Mouse (Mus musculus) forebrain, embryonic 14.5 days (tissue): ENCODE data around the gene Gps1. TPM values are rescaled to one million over a fixed set of nuclear protein-coding genes. Genes with fewer than 3 reads are reported as not detected.

Experiments
- ATAC-seq: fragments of 200-750 bp; cut with Nextera tagmentation; 2 replicates; pipeline ENCODE4 v1.8.0; 2017; ENCODE audit warnings: mild to moderate bottlenecking, moderate library complexity
- DNase-seq: peaks from one replicate; pipeline ENCODE4 v3.0.0-alpha.2; 2015; ENCODE audit warnings: low spot score
- H3K27ac ChIP-seq: fragments of 300-500 bp; sonication (generic); 2 replicates; pipeline ENCODE4 v1.5.1; 2014; ENCODE audit warnings: low read depth, mild to moderate bottlenecking, control low read depth, low read length, moderate library complexity
- H3K27me3 ChIP-seq: fragments of 300-500 bp; sonication (generic); replicated peaks from 2 replicates; pipeline ENCODE4 v1.6.1; 2014; ENCODE audit warnings: low read length, control low read depth, mixed read lengths; ENCODE audit not compliant: control insufficient read depth, insufficient read depth
- H3K36me3 ChIP-seq: fragments of 300-500 bp; sonication (generic); 2 replicates; pipeline ENCODE4 v1.6.1; 2014; ENCODE audit warnings: low read length, control low read depth; ENCODE audit not compliant: control insufficient read depth, insufficient read depth
- H3K4me1 ChIP-seq: fragments of 300-500 bp; sonication (generic); 2 replicates; pipeline ENCODE4 v1.6.1; 2014; ENCODE audit warnings: antibody characterized with exemption, low read length, control low read depth; ENCODE audit not compliant: control insufficient read depth, insufficient read depth
- H3K4me2 ChIP-seq: fragments of 300-500 bp; sonication (generic); 2 replicates; pipeline ENCODE4 v1.6.1; 2014; ENCODE audit warnings: mild to moderate bottlenecking, control low read depth, low read length
- H3K4me3 ChIP-seq: fragments of 300-500 bp; sonication (generic); 2 replicates; pipeline ENCODE4 v1.5.1; 2014; ENCODE audit warnings: low read depth, low read length, control low read depth
- H3K9ac ChIP-seq: fragments of 300-500 bp; sonication (generic); 2 replicates; pipeline ENCODE4 v1.6.1; 2014; ENCODE audit warnings: mild to moderate bottlenecking, low read length, control low read depth, moderate library complexity
- H3K9me3 ChIP-seq: fragments of 300-500 bp; sonication (generic); replicated peaks from 2 replicates; pipeline ENCODE4 v1.6.1; 2016; ENCODE audit warnings: low read length, control low read depth, mixed read lengths; ENCODE audit not compliant: control insufficient read depth
- WGBS: fragments of 180-500 bp; shearing (Covaris S2); extraction: QIAGEN DNeasy Blood & Tissue Kit; methylation state at CpG from one replicate; pipeline ENCODE4 v1.1.7; 2014; 5-methylcytosine and 5-hydroxymethylcytosine counted together
- polyA plus RNA-seq: library from polyadenylated mRNA; unstranded; fragments of >200 nt; fragmentation: Nextera tagmentation; extraction: Ambion mirVana; gene quantifications from 2 replicates; pipeline ENCODE4 v1.2.1, GENCODE M21; 2014

The Gps1 gene
- polyA plus RNA-seq, 1 experiment from 2014 or later: 348 TPM

DNA sequence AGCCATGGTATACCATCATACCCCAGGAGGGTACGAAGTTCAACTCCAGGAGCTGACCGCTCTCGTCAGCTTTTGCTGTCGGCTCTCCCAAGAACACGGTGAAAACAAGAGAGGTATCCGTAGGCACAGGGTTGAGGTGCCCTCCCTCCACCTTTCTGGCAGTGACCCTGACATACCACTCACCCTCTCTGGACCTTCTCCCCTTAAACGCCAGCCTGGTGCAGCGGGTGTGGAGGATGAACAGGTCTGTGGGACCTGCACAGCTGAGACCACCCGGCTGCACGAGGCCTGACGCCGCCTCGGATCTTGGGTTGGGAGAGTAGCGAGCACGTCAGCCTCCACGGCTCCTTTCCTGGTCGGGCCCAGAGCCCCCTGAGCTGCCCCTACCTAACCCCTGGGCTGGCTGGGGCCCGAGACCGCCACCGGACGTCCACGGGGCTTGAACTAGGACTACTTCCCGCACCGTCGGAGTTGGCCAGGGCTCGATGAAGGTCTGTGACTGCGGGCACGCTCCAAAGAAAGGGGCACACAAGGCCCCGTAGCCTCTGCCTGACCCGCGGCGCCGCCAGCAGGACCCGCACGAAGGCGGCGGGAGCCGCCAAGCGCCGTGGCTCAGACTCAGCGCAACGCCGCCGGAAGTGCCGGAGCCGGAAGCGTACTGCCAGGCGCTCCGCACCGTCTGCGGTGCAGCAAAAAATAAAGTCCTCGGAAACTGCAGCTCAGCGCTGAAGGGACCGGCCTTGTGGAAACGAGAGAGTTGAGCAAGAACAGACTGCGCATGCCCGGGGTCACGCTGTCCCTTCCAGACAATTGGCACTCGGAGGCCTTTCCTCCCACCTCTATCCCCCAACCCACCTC is 11.9 kb downstream of the Gps1 start, which contains the start of gene Dus1l:
Gene Dus1l (minus strand): TSS at position 648 of the 858 bp plus-strand sequence.
- peak; percentile 98 for DNase-seq
- Histone ChIP-seq H3K36me3 (peaks cover 32% of the 10 kb centered on the region), H3K4me2 (peak within 1 kb of the TSS; percentile 99), H3K9me3 (no peaks in the 10 kb centered on the region), H3K4me1 (peaks cover 8% of the 10 kb centered on the region), H3K27me3 (no peaks in the 10 kb centered on the region), H3K27ac (peak within 1 kb of the TSS; percentile 79), H3K9ac (peak within 1 kb of the TSS; percentile 96), H3K4me3 (peak within 1 kb of the TSS; percentile 97)
- ATAC-seq: peak; percentile 92
- WGBS: 2% methylated on average over 59 of the region's 59 CpGs

DNA sequence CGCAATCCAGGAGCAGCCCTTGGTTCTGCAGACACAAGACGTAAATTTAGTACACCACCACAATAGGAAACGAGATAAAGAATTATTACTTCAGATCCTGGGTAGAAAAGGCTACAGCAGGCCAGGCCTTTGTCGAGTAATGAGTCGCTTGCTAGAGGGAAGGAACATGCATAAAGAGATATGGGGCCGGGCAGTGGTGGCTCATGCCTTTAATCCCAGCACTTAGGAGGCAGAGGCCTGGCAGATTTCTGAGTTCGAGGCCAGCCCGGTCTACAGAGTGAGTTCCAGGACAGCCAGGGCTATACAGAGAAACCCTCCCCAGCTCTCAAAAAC is 12.5 kb downstream of the Gps1 start:
- Histone ChIP-seq H3K4me2 (peak overlapping the region; percentile 99), H3K4me3 (peak overlapping the region; percentile 97; the same call in 1 of the 2 replicates), H3K36me3 (peaks cover 26% of the 10 kb centered on the region), H3K9me3 (no peaks in the 10 kb centered on the region), H3K4me1 (peaks cover 8% of the 10 kb centered on the region), H3K27me3 (no peaks in the 10 kb centered on the region), H3K27ac (peak overlapping the region; percentile 79), H3K9ac (peak overlapping the region; percentile 54; the same call in 1 of the 2 replicates)
- 34% methylated on average over 8 of the region's 8 CpGs for WGBS
- no peak for DNase-seq
- ATAC-seq: peak; percentile 37; the same call in 1 of the 2 replicates

DNA sequence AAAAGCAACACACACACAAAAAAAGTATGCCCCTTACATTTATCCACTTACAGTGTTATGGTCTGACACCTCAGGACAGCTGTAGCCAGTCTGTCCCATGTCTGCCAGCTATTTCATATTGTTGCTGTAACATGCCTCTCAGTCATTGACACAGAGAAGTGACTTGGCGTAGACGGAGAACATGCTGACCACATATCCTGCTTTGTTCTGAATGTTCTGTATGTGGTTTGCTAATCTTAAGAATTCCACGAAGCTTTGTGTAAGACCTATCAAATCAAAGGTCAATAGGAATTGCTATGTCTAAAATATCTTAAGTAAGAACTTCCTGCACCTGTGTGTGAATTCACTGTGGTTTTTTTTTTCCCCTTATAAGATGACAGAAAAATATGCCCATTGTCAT is 14.2 kb downstream of the Gps1 start:
- Histone ChIP-seq H3K4me2 (no peak overlapping the region), H3K9ac (no peak overlapping the region), H3K4me3 (no peak overlapping the region), H3K27me3 (no peaks in the 10 kb centered on the region), H3K27ac (no peak overlapping the region), H3K36me3 (peaks cover 10% of the 10 kb centered on the region; the same call in 1 of the 2 replicates), H3K4me1 (peaks cover 8% of the 10 kb centered on the region), H3K9me3 (no peaks in the 10 kb centered on the region)
- WGBS: 91% methylated on average over 3 of the region's 3 CpGs
- ATAC-seq (no peak), DNase-seq (no peak)

DNA sequence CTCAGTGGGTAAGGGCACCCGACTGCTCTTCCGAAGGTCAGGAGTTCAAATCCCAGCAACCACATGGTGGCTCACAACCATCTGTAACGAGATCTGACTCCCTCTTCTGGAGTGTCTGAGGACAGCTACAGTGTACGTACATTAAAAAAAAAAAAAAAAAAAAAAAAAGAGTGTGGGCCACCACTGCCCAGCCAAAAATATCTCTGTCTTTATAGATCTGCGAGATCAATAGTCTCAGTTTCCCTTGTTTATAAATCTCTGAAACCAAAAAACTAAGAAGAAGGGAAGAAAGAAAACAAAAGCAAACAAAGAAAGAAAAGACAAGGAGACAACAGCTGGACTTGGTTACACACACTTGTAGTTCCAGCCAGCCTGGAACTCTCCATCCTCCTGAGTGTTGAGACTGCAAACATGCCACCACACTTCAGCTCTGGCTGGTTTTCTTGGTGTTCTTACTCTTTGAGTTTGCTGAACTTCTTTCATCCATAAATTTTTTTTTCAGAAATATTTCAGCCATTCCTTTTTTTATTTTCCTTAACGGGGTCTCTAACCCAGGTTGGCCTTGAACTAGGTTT is 15.3 kb downstream of the Gps1 start:
- Histone ChIP-seq H3K4me3 (no peak overlapping the region), H3K9ac (no peak overlapping the region), H3K36me3 (0 out of 2 replicates have a peak, but pooled peaks cover 1% of the 10 kb centered on the region), H3K4me1 (peaks cover 8% of the 10 kb centered on the region), H3K9me3 (no peaks in the 10 kb centered on the region), H3K27ac (no peak overlapping the region), H3K4me2 (0 out of 2 replicates have a peak overlapping the region, but pooled peaks have one; percentile 24), H3K27me3 (no peaks in the 10 kb centered on the region)
- ATAC-seq: no peak
- DNase-seq: no peak
- 75% methylated on average over 5 of the region's 6 CpGs for WGBS

DNA sequence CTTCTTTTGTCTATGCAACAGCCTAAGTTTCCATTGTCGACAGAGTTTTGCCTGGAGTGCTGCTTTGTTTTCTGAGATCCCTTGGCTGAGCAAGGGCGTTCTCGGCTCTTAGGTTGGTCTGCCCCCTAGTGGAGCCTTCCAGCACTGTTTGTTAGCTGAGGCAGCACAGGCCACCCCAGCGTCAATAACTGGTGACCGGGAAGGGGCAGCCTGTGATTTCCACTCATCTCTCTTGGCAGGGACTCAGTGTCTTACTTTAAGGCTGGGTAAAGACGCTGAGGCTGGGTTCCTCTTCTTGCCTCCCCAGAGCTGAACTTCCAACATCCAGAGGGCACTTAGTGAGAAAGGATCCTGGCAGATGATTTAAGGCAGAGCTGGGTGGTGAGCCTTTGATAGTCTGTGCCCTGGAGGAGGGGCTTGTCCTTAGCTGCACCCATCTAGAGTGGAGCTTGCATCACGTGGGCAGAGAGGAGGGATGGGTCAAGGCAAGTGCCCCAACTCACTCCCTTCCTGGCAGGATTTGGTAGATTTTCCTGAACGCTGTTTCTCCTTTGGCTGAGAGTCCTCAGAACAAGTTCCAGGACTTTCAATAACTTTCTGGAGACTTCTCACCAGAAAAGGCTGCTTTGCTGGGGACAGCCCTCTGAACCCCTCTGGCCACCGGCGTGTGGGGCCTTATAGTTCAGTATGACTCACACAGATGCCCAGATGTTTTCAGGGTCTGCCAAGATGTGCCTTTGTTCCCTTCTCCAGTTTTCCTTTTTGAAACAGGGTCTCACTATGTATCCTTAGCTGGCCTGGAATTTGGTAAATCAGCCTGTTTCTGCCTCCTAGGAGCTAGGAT is 16.2 kb downstream of the Gps1 start:
- Histone ChIP-seq H3K27ac (no peak overlapping the region), H3K9me3 (no peaks in the 10 kb centered on the region), H3K4me3 (no peak overlapping the region), H3K36me3 (peaks cover under 1% of the 10 kb centered on the region; the same call in 1 of the 2 replicates), H3K27me3 (no peaks in the 10 kb centered on the region), H3K4me1 (peaks cover 6% of the 10 kb centered on the region), H3K4me2 (0 out of 2 replicates have a peak overlapping the region, but pooled peaks have one; percentile 24), H3K9ac (peak overlapping the region; percentile 18; the same call in 1 of the 2 replicates)
- DNase-seq: peak; percentile 90
- ATAC-seq: peak; percentile 59
- WGBS: 12% methylated on average over 10 of the region's 10 CpGs

DNA sequence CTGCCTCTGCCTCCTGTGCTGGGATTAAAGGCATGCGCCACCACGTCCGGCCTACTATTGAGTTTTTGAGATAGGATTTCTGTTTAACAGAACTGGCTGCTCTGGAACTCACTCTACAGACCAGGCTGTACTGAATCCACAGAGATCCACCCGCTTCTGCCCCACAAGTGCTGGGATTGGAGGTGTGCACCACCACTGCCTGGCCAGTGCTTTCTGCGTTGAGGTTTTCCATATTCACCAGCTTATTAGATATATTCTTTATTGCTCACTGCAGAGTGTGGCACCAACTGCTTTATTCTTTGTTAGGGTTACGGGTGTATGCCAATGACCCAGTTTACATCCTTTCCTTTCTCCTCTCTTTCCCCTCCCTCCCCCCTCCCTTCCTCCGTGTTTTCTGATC is 20.2 kb downstream of the Gps1 start:
- no peak overlapping the region for H3K9ac ChIP-seq
- H3K9me3 ChIP-seq: no peaks in the 10 kb centered on the region
- H3K4me2 ChIP-seq: no peak overlapping the region
- H3K27me3 ChIP-seq: no peaks in the 10 kb centered on the region
- H3K4me1 ChIP-seq: no peaks in the 10 kb centered on the region
- ATAC-seq (no peak), DNase-seq (no peak)
- no peak overlapping the region for H3K4me3 ChIP-seq
- H3K27ac ChIP-seq: no peak overlapping the region
- 84% methylated on average over 7 of the region's 7 CpGs for WGBS
- peaks cover 41% of the 10 kb centered on the region for H3K36me3 ChIP-seq

DNA sequence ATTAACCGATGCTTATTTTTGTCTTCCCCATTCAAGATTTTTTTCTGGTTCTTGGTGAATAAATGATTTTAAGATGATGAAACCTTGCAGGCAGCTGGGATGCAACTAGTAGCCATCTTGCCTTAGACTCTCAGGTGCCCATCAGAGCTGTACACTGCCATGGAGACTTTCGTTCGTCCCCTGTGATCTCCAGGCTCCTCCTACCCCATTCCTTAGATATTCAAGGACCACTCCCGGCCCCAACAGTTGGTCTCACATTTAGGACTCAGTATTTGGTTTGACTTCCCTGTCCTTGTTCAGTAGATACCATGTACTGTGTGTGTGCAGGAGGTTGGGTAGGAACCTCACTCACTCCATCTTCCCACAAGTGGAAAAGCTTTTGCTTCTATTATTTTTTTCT is 20.7 kb downstream of the Gps1 start:
- Histone ChIP-seq H3K4me2 (no peak overlapping the region), H3K27me3 (no peaks in the 10 kb centered on the region), H3K36me3 (peaks cover 46% of the 10 kb centered on the region), H3K27ac (no peak overlapping the region), H3K4me1 (no peaks in the 10 kb centered on the region), H3K4me3 (no peak overlapping the region), H3K9me3 (no peaks in the 10 kb centered on the region), H3K9ac (no peak overlapping the region)
- ATAC-seq (no peak), DNase-seq (no peak)
- WGBS: 74% methylated on average over 4 of the region's 4 CpGs

DNA sequence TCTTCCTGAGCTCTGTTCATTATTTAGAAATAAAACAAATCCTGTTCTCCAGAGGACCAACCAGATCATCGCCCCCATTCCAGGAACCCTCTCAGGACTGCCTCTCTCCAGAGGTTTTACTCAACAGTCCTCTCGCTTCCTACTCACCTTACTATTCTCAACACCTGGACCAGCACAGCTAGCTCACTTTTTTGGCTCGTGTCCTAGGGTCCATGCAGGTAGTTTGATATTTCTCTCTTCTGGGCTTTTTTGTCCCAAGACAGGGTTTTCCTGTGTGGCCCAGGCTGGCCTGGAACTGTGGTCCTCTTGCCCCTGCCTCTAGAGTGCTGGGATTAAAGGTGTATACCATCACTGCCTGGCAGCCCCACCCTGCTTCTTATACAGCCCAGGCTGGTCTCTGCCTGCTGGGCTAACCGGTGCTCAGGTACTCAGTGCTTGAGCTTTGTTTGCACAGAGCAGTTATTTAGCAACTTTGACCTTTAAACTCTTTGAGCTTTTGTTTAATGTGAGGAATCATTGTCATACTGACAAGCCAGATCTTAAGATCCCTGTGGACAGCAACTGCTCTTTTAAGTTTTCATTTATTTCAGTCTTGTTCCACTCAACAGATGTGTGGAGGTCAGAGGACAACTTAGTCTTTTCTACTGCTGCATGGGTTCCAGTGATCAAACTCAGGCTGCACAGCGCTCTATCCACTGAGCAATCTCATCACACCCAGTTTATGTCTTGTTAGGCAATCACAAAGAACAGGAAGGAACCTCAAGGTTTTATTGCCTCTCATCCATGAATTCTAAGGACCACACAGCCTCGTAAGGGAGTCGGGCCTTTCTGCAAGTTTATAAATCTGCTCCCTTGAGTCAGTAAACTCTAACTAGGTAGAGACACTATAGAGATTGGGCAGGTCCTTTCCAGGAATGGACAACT is 21.6 kb downstream of the Gps1 start:
- Histone ChIP-seq H3K4me2 (no peak overlapping the region), H3K9ac (no peak overlapping the region), H3K9me3 (no peaks in the 10 kb centered on the region), H3K4me1 (no peaks in the 10 kb centered on the region), H3K27ac (no peak overlapping the region), H3K4me3 (no peak overlapping the region), H3K27me3 (no peaks in the 10 kb centered on the region), H3K36me3 (peaks cover 54% of the 10 kb centered on the region)
- no peak for DNase-seq
- ATAC-seq: no peak
- 89% methylated on average over 7 of the region's 7 CpGs for WGBS
